Mouse (Mus musculus) bone marrow macrophage, adult 2 months (primary cell): ENCODE measurements around the gene Rrm1.

Source experiments
- CTCF ChIP-seq: IDR thresholded peaks from 2 replicates; pipeline ENCODE4 v1.5.1; 2012; ENCODE audit warnings: low read depth, mild to moderate bottlenecking, low read length, moderate library complexity
- POLR2A ChIP-seq: IDR thresholded peaks from 2 replicates; pipeline ENCODE4 v1.6.1; 2012; ENCODE audit warnings: mild to moderate bottlenecking, low read depth, low read length, borderline replicate concordance

GRCm38 (mm10) chr7:102479368-102480078 is 38.0 kb downstream of the Rrm1 start:
- TF ChIP-seq CTCF, result no peak
- TF ChIP-seq POLR2A, result no peak
